Mouse (Mus musculus): Measurements from ENCODE around the gene Zfp740. TPM values are rescaled to one million over a fixed set of nuclear protein-coding genes. Genes with fewer than 3 reads are reported as not detected.
A peak's percentile ranks its signal among the peaks of the same experiment; 100 is the strongest.
"Not testable (repeated sequence)": the region's sequence is repeated elsewhere in the genome, so short reads cannot be mapped to it uniquely, and the experiment has no call there.

Zfp740 gene
- polyA plus RNA-seq, 1 experiment from 2014 or later = 88.7 TPM

- 87% methylated on average over 16 of the region's 16 CpGs for WGBS
- Histone ChIP-seq H3K4me1 (peaks cover 2% of the 10 kb centered on the region; the same call in 1 of the 2 replicates), H3K9me3 (replicated peaks) (no peaks in the 10 kb centered on the region), H3K36me3 (peaks cover 62% of the 10 kb centered on the region), H3K4me3 (no peak overlapping the region), H3K27ac (no peak overlapping the region), H3K27me3 (ENCODE audit: low read depth, poor library complexity, severe bottlenecking) (peaks cover under 1% of the 10 kb centered on the region; the same call in 1 of the 2 replicates)
- DNase-seq (ENCODE audit: low spot score) = no peak
Observed at GRCm38 (mm10) chr15:102216459-102217228, 13.6 kb downstream of the Zfp740 start.

GRCm38 (mm10) chr15:102217325-102217724 is 14.3 kb downstream of the Zfp740 start:
- H3K36me3 ChIP-seq = peaks cover 55% of the 10 kb centered on the region
- no peak overlapping the region for H3K4me3 ChIP-seq
- no peak for DNase-seq (ENCODE audit: low spot score)
- peaks cover 8% of the 10 kb centered on the region for H3K27me3 ChIP-seq (ENCODE audit: low read depth, poor library complexity, severe bottlenecking)
- no peak overlapping the region for H3K27ac ChIP-seq
- WGBS = 84% methylated on average over 7 of the region's 7 CpGs
- peaks cover 2% of the 10 kb centered on the region; the same call in 1 of the 2 replicates for H3K4me1 ChIP-seq
- no peaks in the 10 kb centered on the region for H3K9me3 ChIP-seq (replicated peaks)

GRCm38 (mm10) chr15:102222386-102222785 is 19.3 kb downstream of the Zfp740 start:
- no peak overlapping the region for H3K27ac ChIP-seq
- H3K9me3 ChIP-seq (replicated peaks) = no peaks in the 10 kb centered on the region
- H3K4me3 ChIP-seq = no peak overlapping the region
- no peak for DNase-seq (ENCODE audit: low spot score)
- H3K36me3 ChIP-seq = peaks cover 6% of the 10 kb centered on the region
- WGBS = 71% methylated on average over 10 of the region's 10 CpGs
- H3K4me1 ChIP-seq = peaks cover 15% of the 10 kb centered on the region
- peaks cover 32% of the 10 kb centered on the region for H3K27me3 ChIP-seq (ENCODE audit: low read depth, poor library complexity, severe bottlenecking)

- peak; percentile 89 for DNase-seq (ENCODE audit: low spot score)
- Histone ChIP-seq H3K36me3 (no peaks in the 10 kb centered on the region), H3K4me3 (peak overlapping the region; percentile 58), H3K27me3 (ENCODE audit: low read depth, poor library complexity, severe bottlenecking) (peaks cover 32% of the 10 kb centered on the region), H3K4me1 (peaks cover 15% of the 10 kb centered on the region), H3K27ac (peak overlapping the region; percentile 78), H3K9me3 (replicated peaks) (no peaks in the 10 kb centered on the region)
- 3% methylated on average over 43 of the region's 43 CpGs for WGBS
Observed at GRCm38 (mm10) chr15:102224186-102224991, 21.3 kb downstream of the Zfp740 start.

- peaks cover 15% of the 10 kb centered on the region for H3K4me1 ChIP-seq
- DNase-seq (ENCODE audit: low spot score) = no peak
- H3K4me3 ChIP-seq = peak overlapping the region; percentile 58
- H3K27ac ChIP-seq = peak overlapping the region; percentile 78
- no peaks in the 10 kb centered on the region for H3K36me3 ChIP-seq
- peaks cover 32% of the 10 kb centered on the region for H3K27me3 ChIP-seq (ENCODE audit: low read depth, poor library complexity, severe bottlenecking)
- H3K9me3 ChIP-seq (replicated peaks) = no peaks in the 10 kb centered on the region
- WGBS = 19% methylated on average over 21 of the region's 21 CpGs
Observed at GRCm38 (mm10) chr15:102224992-102225617, 22.1 kb downstream of the Zfp740 start.

GRCm38 (mm10) chr15:102225619-102226018 is 22.6 kb downstream of the Zfp740 start:
- H3K4me3 ChIP-seq; DNase-seq (ENCODE audit: low spot score); H3K27ac ChIP-seq; H3K9me3 ChIP-seq (replicated peaks); H3K36me3 ChIP-seq: not testable (repeated sequence)
- peaks cover 15% of the 10 kb centered on the region for H3K4me1 ChIP-seq
- 78% methylated on average over 6 of the region's 6 CpGs for WGBS
- peaks cover 32% of the 10 kb centered on the region for H3K27me3 ChIP-seq (ENCODE audit: low read depth, poor library complexity, severe bottlenecking)

GRCm38 (mm10) chr15:102230408-102231321 is 27.6 kb downstream of the Zfp740 start:
- DNase-seq (ENCODE audit: low spot score) = no peak
- H3K27me3 ChIP-seq (ENCODE audit: low read depth, poor library complexity, severe bottlenecking) = no peaks in the 10 kb centered on the region
- peaks cover 24% of the 10 kb centered on the region for H3K36me3 ChIP-seq
- H3K9me3 ChIP-seq (replicated peaks) = no peaks in the 10 kb centered on the region
- H3K27ac ChIP-seq = no peak overlapping the region
- H3K4me3 ChIP-seq = no peak overlapping the region
- 82% methylated on average over 17 of the region's 17 CpGs for WGBS
- H3K4me1 ChIP-seq = peaks cover 46% of the 10 kb centered on the region

- H3K27me3 ChIP-seq (ENCODE audit: low read depth, poor library complexity, severe bottlenecking) = no peaks in the 10 kb centered on the region
- H3K9me3 ChIP-seq (replicated peaks) = no peaks in the 10 kb centered on the region
- 45% methylated on average over 6 of the region's 6 CpGs for WGBS
- 0 out of 2 replicates have a peak within 1 kb of the TSS, but pooled peaks have one; percentile 36 for H3K27ac ChIP-seq
- peaks cover 54% of the 10 kb centered on the region for H3K4me1 ChIP-seq
- DNase-seq (ENCODE audit: low spot score) = no peak
- peaks cover 34% of the 10 kb centered on the region for H3K36me3 ChIP-seq
- no peak within 1 kb of the TSS for H3K4me3 ChIP-seq
Observed at GRCm38 (mm10) chr15:102231748-102232147, 28.7 kb downstream of the Zfp740 start, which contains the start of gene Itgb7. Gene Itgb7 (minus strand): TSS chr15:102231944.

GRCm38 (mm10) chr15:102232764-102233163 is 29.7 kb downstream of the Zfp740 start:
- H3K9me3 ChIP-seq (replicated peaks) = no peaks in the 10 kb centered on the region
- H3K27me3 ChIP-seq (ENCODE audit: low read depth, poor library complexity, severe bottlenecking) = no peaks in the 10 kb centered on the region
- DNase-seq (ENCODE audit: low spot score) = no peak
- H3K36me3 ChIP-seq = peaks cover 44% of the 10 kb centered on the region
- 85% methylated on average over 7 of the region's 7 CpGs for WGBS
- H3K27ac ChIP-seq = no peak overlapping the region
- no peak overlapping the region for H3K4me3 ChIP-seq
- H3K4me1 ChIP-seq = peaks cover 54% of the 10 kb centered on the region

- Histone ChIP-seq H3K36me3 (peaks cover 55% of the 10 kb centered on the region), H3K27ac (0 out of 2 replicates have a peak overlapping the region, but pooled peaks have one; percentile 2), H3K4me3 (no peak overlapping the region), H3K4me1 (peaks cover 54% of the 10 kb centered on the region), H3K9me3 (replicated peaks) (no peaks in the 10 kb centered on the region), H3K27me3 (ENCODE audit: low read depth, poor library complexity, severe bottlenecking) (no peaks in the 10 kb centered on the region)
- no peak for DNase-seq (ENCODE audit: low spot score)
- WGBS = 22% methylated on average over 2 of the region's 2 CpGs
Observed at GRCm38 (mm10) chr15:102233896-102234295, 30.8 kb downstream of the Zfp740 start.

GRCm38 (mm10) chr15:102235371-102236027 is 32.5 kb downstream of the Zfp740 start:
- Histone ChIP-seq H3K9me3 (replicated peaks) (no peaks in the 10 kb centered on the region), H3K27me3 (ENCODE audit: low read depth, poor library complexity, severe bottlenecking) (no peaks in the 10 kb centered on the region), H3K36me3 (peaks cover 71% of the 10 kb centered on the region), H3K4me1 (peaks cover 62% of the 10 kb centered on the region), H3K27ac (peak overlapping the region; percentile 71), H3K4me3 (peak overlapping the region; percentile 23)
- 40% methylated on average over 21 of the region's 21 CpGs for WGBS
- DNase-seq (ENCODE audit: low spot score) = no peak
